Mouse (Mus musculus): ENCODE results near the gene Myh11. TPM values are rescaled to one million over a fixed set of nuclear protein-coding genes. Genes with fewer than 3 reads are reported as not detected.

The Myh11 gene
- total and polyA plus RNA-seq, 3 experiments: 16.9 to 34.4 (median 31.7) TPM

DNA sequence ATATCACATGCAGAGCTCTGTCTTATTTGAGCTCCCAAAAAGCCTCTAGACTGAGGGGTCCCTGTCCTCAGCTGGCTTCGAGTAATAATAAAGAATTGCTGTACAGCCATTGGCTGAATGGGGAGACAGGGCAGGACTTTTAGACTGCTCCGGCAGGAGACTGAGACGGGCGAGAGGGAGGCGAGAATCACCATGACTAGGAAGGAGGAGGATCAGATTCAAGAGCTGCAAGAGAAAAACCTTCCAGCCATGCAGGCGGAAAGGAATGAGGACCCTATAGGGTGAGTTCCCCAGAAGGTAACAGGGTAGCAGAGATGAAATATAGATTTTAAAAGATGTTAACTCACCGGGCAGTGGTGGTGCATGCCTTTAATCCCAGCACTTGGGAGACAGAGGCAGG is 21.7 kb upstream of the Myh11 start:
- 93% methylated on average over 7 of the region's 7 CpGs for WGBS
- H3K27me3 ChIP-seq (ENCODE audit: control insufficient read depth, insufficient read depth, low read length): no peaks in the 10 kb centered on the region
- no peak for DNase-seq
- H3K27ac ChIP-seq: no peak overlapping the region
- no peaks in the 10 kb centered on the region; the same call in none of the 2 replicates for H3K4me1 ChIP-seq (ENCODE audit: control insufficient read depth, insufficient read depth, low read length)
- peaks cover 4% of the 10 kb centered on the region; the same call in 1 of the 2 replicates for H3K79me2 ChIP-seq (replicated peaks; ENCODE audit: control insufficient read depth, insufficient read depth, low read length)
- H3K9ac ChIP-seq (ENCODE audit: low read depth, low read length): no peak overlapping the region
- no peak overlapping the region for H3K4me3 ChIP-seq
- TF ChIP-seq CTCF (IDR thresholded peaks at IDR 0.05): no peak
- no peak for TF ChIP-seq POLR2A (IDR thresholded peaks at IDR 0.05; ENCODE audit: insufficient read depth, low read depth, low read length)
- TF ChIP-seq EP300 (IDR thresholded peaks at IDR 0.05; ENCODE audit: insufficient read depth, low read depth, low read length): no peak
- intact Hi-C loops (cut with DNase I): loop anchor here (10.0 kb wide), 3 partner anchors 132 to 1322 kb away; partner anchors contain the start of genes Mpv17l and Pdxdc1
- peaks cover 12% of the 10 kb centered on the region for H3K36me3 ChIP-seq (ENCODE audit: control insufficient read depth, insufficient read depth, low read length)

GRCm38 (mm10) chr16:14311371-14311770 is 20.2 kb upstream of the Myh11 start:
- no peaks in the 10 kb centered on the region for H3K27me3 ChIP-seq (ENCODE audit: control insufficient read depth, insufficient read depth, low read length)
- H3K79me2 ChIP-seq (replicated peaks; ENCODE audit: control insufficient read depth, insufficient read depth, low read length): peaks cover 4% of the 10 kb centered on the region
- intact Hi-C loops (cut with DNase I): loop anchor here (10.0 kb wide), 3 partner anchors 133 to 1323 kb away; partner anchors contain the start of genes Mpv17l and Pdxdc1
- TF ChIP-seq CTCF (IDR thresholded peaks at IDR 0.05) (peak; percentile 79), POLR2A (IDR thresholded peaks at IDR 0.05; ENCODE audit: insufficient read depth, low read depth, low read length) (no peak)
- H3K4me1 ChIP-seq (ENCODE audit: control insufficient read depth, insufficient read depth, low read length): no peaks in the 10 kb centered on the region; the same call in none of the 2 replicates
- no peak for DNase-seq
- H3K36me3 ChIP-seq (ENCODE audit: control insufficient read depth, insufficient read depth, low read length): peaks cover 18% of the 10 kb centered on the region
- H3K4me3 ChIP-seq: no peak overlapping the region
- no peak overlapping the region for H3K27ac ChIP-seq
- no peak overlapping the region for H3K9ac ChIP-seq (ENCODE audit: low read depth, low read length)
- WGBS: 62% methylated on average over 6 of the region's 6 CpGs

DNA sequence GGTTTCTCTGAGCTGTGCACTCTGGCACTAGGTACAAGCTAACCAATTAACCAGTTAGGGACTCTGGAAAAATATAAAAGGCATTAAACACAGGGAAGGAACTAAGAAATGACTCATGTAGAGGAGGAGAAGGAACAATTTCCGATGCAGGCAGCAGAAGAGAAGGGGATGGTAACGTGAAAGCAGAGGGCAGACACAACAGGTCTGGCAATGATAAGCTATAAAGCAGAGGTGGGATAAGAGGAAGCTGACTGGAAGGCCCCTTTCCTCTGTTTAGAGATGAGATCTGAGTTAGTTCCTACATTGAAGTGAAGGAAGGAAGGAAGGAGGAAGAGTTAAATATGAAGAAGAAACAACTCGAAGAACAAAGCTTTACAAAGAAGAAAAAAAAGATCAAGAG is 18.7 kb upstream of the Myh11 start:
- 51% methylated on average over 3 of the region's 3 CpGs for WGBS
- H3K27me3 ChIP-seq (ENCODE audit: control insufficient read depth, insufficient read depth, low read length): no peaks in the 10 kb centered on the region
- TF ChIP-seq CTCF (IDR thresholded peaks at IDR 0.05): no peak
- TF ChIP-seq POLR2A (IDR thresholded peaks at IDR 0.05; ENCODE audit: insufficient read depth, low read depth, low read length): no peak
- TF ChIP-seq EP300 (IDR thresholded peaks at IDR 0.05; ENCODE audit: insufficient read depth, low read depth, low read length): no peak
- intact Hi-C loops (cut with DNase I): loop anchor here (5.0 to 10.0 kb wide), 4 partner anchors 73 to 1325 kb away; partner anchors contain the start of genes Mpv17l and Pdxdc1
- H3K4me1 ChIP-seq (ENCODE audit: control insufficient read depth, insufficient read depth, low read length): no peaks in the 10 kb centered on the region; the same call in none of the 2 replicates
- H3K36me3 ChIP-seq (ENCODE audit: control insufficient read depth, insufficient read depth, low read length): peaks cover 15% of the 10 kb centered on the region
- H3K4me3 ChIP-seq: no peak overlapping the region
- peaks cover 4% of the 10 kb centered on the region for H3K79me2 ChIP-seq (replicated peaks; ENCODE audit: control insufficient read depth, insufficient read depth, low read length)
- no peak overlapping the region for H3K27ac ChIP-seq
- no peak overlapping the region for H3K9ac ChIP-seq (ENCODE audit: low read depth, low read length)
- no peak for DNase-seq

GRCm38 (mm10) chr16:14308245-14309073 is 17.3 kb upstream of the Myh11 start:
- DNase-seq: peak in 1 of 2 experiments; percentile 10
- Histone ChIP-seq H3K36me3 (ENCODE audit: control insufficient read depth, insufficient read depth, low read length) (peaks cover 16% of the 10 kb centered on the region), H3K27ac (no peak overlapping the region; the same call in 1 of the 2 replicates)

GRCm38 (mm10) chr16:14307373-14307772 is 16.2 kb upstream of the Myh11 start:
- TF ChIP-seq EP300 (IDR thresholded peaks at IDR 0.05; ENCODE audit: insufficient read depth, low read depth, low read length) (no peak), POLR2A (IDR thresholded peaks at IDR 0.05; ENCODE audit: insufficient read depth, low read depth, low read length) (no peak), CTCF (IDR thresholded peaks at IDR 0.05) (no peak)
- no peaks in the 10 kb centered on the region; the same call in none of the 2 replicates for H3K4me1 ChIP-seq (ENCODE audit: control insufficient read depth, insufficient read depth, low read length)
- no peak overlapping the region for H3K4me3 ChIP-seq
- H3K36me3 ChIP-seq (ENCODE audit: control insufficient read depth, insufficient read depth, low read length): peaks cover 16% of the 10 kb centered on the region
- intact Hi-C loops (cut with DNase I): loop anchor here (5.0 kb wide), 1 partner anchor 70 kb away; no protein-coding TSS in a partner anchor
- 92% methylated on average over 1 of the region's 1 CpGs for WGBS
- no peaks in the 10 kb centered on the region for H3K27me3 ChIP-seq (ENCODE audit: control insufficient read depth, insufficient read depth, low read length)
- H3K9ac ChIP-seq (ENCODE audit: low read depth, low read length): no peak overlapping the region
- H3K79me2 ChIP-seq (replicated peaks; ENCODE audit: control insufficient read depth, insufficient read depth, low read length): no peaks in the 10 kb centered on the region; the same call in 1 of the 2 replicates
- no peak overlapping the region for H3K27ac ChIP-seq
- DNase-seq: no peak

More at GRCm38 (mm10) chr16:14308245-14309073, 17.3 kb upstream of the Myh11 start:
- Histone ChIP-seq H3K79me2 (replicated peaks; ENCODE audit: control insufficient read depth, insufficient read depth, low read length) (no peaks in the 10 kb centered on the region; the same call in 1 of the 2 replicates), H3K9ac (ENCODE audit: low read depth, low read length) (no peak overlapping the region), H3K4me1 (ENCODE audit: control insufficient read depth, insufficient read depth, low read length) (no peaks in the 10 kb centered on the region; the same call in none of the 2 replicates), H3K4me3 (no peak overlapping the region), H3K27me3 (ENCODE audit: control insufficient read depth, insufficient read depth, low read length) (no peaks in the 10 kb centered on the region)
- no peak for TF ChIP-seq POLR2A (IDR thresholded peaks at IDR 0.05; ENCODE audit: insufficient read depth, low read depth, low read length)
- peak; percentile 31; the same call in 1 of the 2 replicates for TF ChIP-seq CTCF (IDR thresholded peaks at IDR 0.05)
- no peak for TF ChIP-seq EP300 (IDR thresholded peaks at IDR 0.05; ENCODE audit: insufficient read depth, low read depth, low read length)
- WGBS: 75% methylated on average over 6 of the region's 6 CpGs
- intact Hi-C loops (cut with DNase I): loop anchor here (5.0 kb wide), 1 partner anchor 71 kb away; no protein-coding TSS in a partner anchor
